Mouse (Mus musculus) brain, adult 2 months (tissue): ENCODE results near the gene Gm9736.
A peak's percentile ranks its signal among the peaks of the same experiment; 100 is the strongest.
"Not testable (repeated sequence)": the region's sequence is repeated elsewhere in the genome, so short reads cannot be mapped to it uniquely, and the experiment has no call there.

Experiments used
- DNase-seq: peaks from one replicate; pipeline ENCODE4 v3.0.0; 2011; ENCODE audit warnings: low read depth, low spot score

Gm9736 gene

DNA sequence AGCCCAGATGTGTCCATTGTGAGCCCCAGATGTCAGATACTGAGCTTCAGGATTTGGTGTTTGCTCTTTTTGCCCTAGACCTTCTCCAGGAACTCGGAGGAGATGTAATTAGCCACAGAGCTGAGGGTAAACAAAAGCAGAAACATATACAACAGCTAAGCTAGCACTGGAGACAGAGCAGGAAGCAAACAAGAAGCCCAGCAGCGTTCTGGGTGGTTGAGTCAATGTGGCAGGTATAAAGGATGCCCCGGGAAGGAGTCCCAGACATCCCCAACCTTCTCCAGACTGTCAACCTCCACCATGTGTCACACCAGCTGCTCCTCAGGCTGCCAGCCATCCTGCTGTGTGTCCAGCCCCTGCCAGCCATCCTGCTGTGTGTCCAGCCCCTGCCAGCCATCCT, 25.0 kb downstream of the Gm9736 start, which contains the start of gene Gm10100:
TSS of gene Gm10100 (plus strand) at position 301 of the 400 bp plus-strand sequence.
- DNase-seq: no peak

DNA sequence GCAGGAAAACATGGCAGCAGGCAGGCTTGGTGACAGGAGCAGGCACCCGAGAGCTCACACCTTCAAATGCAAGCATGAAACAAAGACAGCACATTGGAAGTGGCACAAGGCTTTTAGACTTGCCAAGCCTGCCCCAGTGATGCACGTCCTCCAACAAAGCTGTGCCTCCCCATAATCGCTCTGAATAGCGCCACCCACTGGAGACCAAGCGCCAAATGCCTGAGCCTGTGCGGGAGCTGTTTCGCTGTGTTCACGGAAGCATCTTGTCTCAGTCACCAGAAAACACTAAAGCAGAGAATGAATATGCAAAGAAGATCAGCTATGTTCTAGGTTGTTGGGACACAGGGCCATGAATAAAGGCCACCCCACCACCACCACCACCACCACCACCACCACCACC, 26.3 kb downstream of the Gm9736 start:
- DNase-seq: no peak

DNA sequence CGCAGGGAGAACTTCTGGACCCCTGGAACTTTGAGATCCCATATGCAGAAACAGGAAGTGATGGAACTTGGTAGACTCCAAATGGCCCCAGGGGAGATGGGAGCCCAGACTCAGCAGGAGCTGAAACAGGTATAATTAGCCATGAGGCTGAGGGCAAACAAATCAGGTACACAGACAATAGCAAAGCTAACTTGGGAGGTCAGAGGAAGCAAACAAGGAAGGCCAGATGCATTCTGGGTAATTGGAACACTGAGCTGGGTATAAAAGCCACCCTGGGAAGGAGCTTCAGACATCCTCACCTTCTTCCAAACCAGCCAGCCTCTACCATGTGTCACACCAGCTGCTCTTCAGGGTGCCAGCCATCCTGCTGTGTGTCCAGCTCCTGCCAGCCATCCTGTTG, 30.9 kb downstream of the Gm9736 start, which contains the start of gene Krtap12-1:
TSS of gene Krtap12-1 (plus strand) at position 301 of the 400 bp plus-strand sequence.
- not testable (repeated sequence) for DNase-seq

DNA sequence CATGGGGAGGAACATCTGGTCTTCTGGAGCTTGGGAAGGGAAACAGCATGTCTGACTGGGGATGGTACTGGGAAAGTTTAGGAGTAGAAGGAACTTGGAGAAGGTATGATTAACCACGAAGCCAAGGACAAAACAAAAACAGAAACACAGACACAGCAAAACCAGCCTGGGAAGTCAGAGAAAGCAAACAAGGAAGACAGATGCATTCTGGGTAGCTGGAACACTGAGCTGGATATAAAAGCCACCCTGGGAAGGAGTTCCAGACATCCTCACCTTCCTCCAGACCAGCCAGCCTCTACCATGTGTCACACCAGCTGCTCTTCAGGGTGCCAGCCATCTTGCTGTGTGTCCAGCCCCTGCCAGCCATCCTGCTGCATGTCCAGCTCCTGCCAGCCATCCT, 35.6 kb downstream of the Gm9736 start, which contains the start of gene Gm10142:
TSS of gene Gm10142 (plus strand) at position 301 of the 400 bp plus-strand sequence.
- no peak for DNase-seq

GRCm38 (mm10) chr10:77713734-77714133, 37.4 kb downstream of the Gm9736 start:
- DNase-seq: no peak

- not testable (repeated sequence) for DNase-seq
Observed at GRCm38 (mm10) chr10:77711157-77711556, 40.0 kb downstream of the Gm9736 start, which contains the start of gene Gm10024. Gene Gm10024, plus strand, starts transcription at chr10:77711457.

GRCm38 (mm10) chr10:77709831-77710230, 41.3 kb downstream of the Gm9736 start:
- DNase-seq: peak; percentile 24

- no peak for DNase-seq
Observed at GRCm38 (mm10) chr10:77706326-77706725, 44.8 kb downstream of the Gm9736 start, which contains the start of gene Gm10272. Gene Gm10272, plus strand, starts transcription at chr10:77706626.
